Comparison of ENCODE assay signal across 28 mouse cellular contexts in genomic region chr2:121483576-121483975, GRCm38 (mm10). TPM values are rescaled to one million over a fixed set of nuclear protein-coding genes. Genes with fewer than 3 reads are reported as not detected.
DNase-seq lines count a peak whose midpoint lies in the region; ATAC-seq and TF ChIP-seq lines count a peak whose summit lies in the region.
"Had no signal": no experiment of that assay in that cellular context is flagged by ENCODE, and none has a peak within 500 bp of the region (broad histone marks: within the 10 kb centered on the region; RNA-seq: fewer than 3 reads in every experiment).

No protein-coding gene starts in this region.

- no peak overlapping the region for H3K4me2 ChIP-seq in intestine, embryonic 14.5 days (ENCODE audit: low read length)
- H3K4me2 ChIP-seq in intestine, embryonic 15.5 days (replicated peaks) = no peak overlapping the region
- H3K4me2 ChIP-seq in neural tube, embryonic 14.5 days (ENCODE audit: low read depth, low read length) = no peak overlapping the region; the same call in 1 of the 2 replicates
- no peak overlapping the region for H3K4me2 ChIP-seq in neural tube, embryonic 15.5 days
- no peak overlapping the region for H3K4me2 ChIP-seq in midbrain, embryonic 16.5 days (ENCODE audit: low read length)
- H3K4me2 ChIP-seq: embryonic facial prominence, embryonic 15.5 days; heart, embryonic 12.5 days; liver, embryonic 15.5 days; lung, embryonic 14.5 days; neural tube, embryonic 12.5 days had no signal

- H3K79me2 ChIP-seq in heart, adult 2 months (replicated peaks; ENCODE audit: control insufficient read depth, insufficient read depth, low read length) = no peaks in the 10 kb centered on the region

- H3K4me1 ChIP-seq in heart, adult 2 months (ENCODE audit: control insufficient read depth, insufficient read depth, low read length) = no peaks in the 10 kb centered on the region
- H3K4me1 ChIP-seq in intestine, embryonic 14.5 days (replicated peaks; ENCODE audit: control insufficient read depth, insufficient read depth, low read length) = no peaks in the 10 kb centered on the region
- no peaks in the 10 kb centered on the region for H3K4me1 ChIP-seq in intestine, embryonic 15.5 days (replicated peaks)
- H3K4me1 ChIP-seq in neural tube, embryonic 14.5 days (ENCODE audit: control insufficient read depth, insufficient read depth, low read length) = 0 out of 2 replicates have a peak, but pooled peaks cover 3% of the 10 kb centered on the region
- peaks cover 9% of the 10 kb centered on the region for H3K4me1 ChIP-seq in neural tube, embryonic 15.5 days
- no peaks in the 10 kb centered on the region for H3K4me1 ChIP-seq in midbrain, embryonic 16.5 days (ENCODE audit: control insufficient read depth, insufficient read depth, low read length)
- H3K4me1 ChIP-seq: embryonic facial prominence, embryonic 10.5 days; embryonic facial prominence, embryonic 15.5 days; heart, embryonic 12.5 days; liver, embryonic 15.5 days; neural tube, embryonic 12.5 days had no signal

- no peak overlapping the region for H3K4me3 ChIP-seq in heart, adult 2 months
- H3K4me3 ChIP-seq in intestine, embryonic 14.5 days (ENCODE audit: low read depth, low read length) = no peak overlapping the region
- H3K4me3 ChIP-seq in intestine, embryonic 15.5 days (replicated peaks) = no peak overlapping the region
- H3K4me3 ChIP-seq in neural tube, embryonic 14.5 days (ENCODE audit: low read depth, low read length) = no peak overlapping the region
- no peak overlapping the region for H3K4me3 ChIP-seq in neural tube, embryonic 15.5 days (replicated peaks)
- H3K4me3 ChIP-seq in midbrain, embryonic 16.5 days (ENCODE audit: low read depth, low read length) = no peak overlapping the region
- H3K4me3 ChIP-seq: embryonic facial prominence, embryonic 10.5 days; embryonic facial prominence, embryonic 15.5 days; heart, embryonic 12.5 days; liver, embryonic 15.5 days; neural tube, embryonic 12.5 days had no signal

- intact Hi-C loops in heart, adult 2 months (cut with DNase I) = no loop called here

- peak; percentile 59 for DNase-seq in heart, adult 11 months
- DNase-seq in heart, adult 2 months = no peak
- peak; percentile 48 for DNase-seq in intestine, embryonic 14.5 days (ENCODE audit: low spot score)
- no peak for DNase-seq in kidney, adult 9 months
- DNase-seq: adrenal gland, adult 2 months; adrenal gland, postnatal 36 days; cerebellum, adult 2 months; cerebellum, postnatal 14 days; gastrocnemius, postnatal 14 days; kidney, adult 2 months; kidney, postnatal 4 days; liver; lung, embryonic 14.5 days; lung, postnatal 14 days; right cerebral cortex, postnatal 14 days had no signal

- no peaks in the 10 kb centered on the region for H3K36me3 ChIP-seq in heart, adult 2 months (ENCODE audit: control insufficient read depth, insufficient read depth, low read length)
- H3K36me3 ChIP-seq in intestine, embryonic 14.5 days (ENCODE audit: control insufficient read depth, insufficient read depth, low read length) = no peaks in the 10 kb centered on the region
- H3K36me3 ChIP-seq in intestine, embryonic 15.5 days = no peaks in the 10 kb centered on the region
- no peaks in the 10 kb centered on the region for H3K36me3 ChIP-seq in neural tube, embryonic 14.5 days (ENCODE audit: control insufficient read depth, insufficient read depth, low read length)
- H3K36me3 ChIP-seq in neural tube, embryonic 15.5 days = no peaks in the 10 kb centered on the region
- H3K36me3 ChIP-seq in midbrain, embryonic 16.5 days (ENCODE audit: control insufficient read depth, insufficient read depth, low read length) = no peaks in the 10 kb centered on the region
- H3K36me3 ChIP-seq: embryonic facial prominence, embryonic 10.5 days; embryonic facial prominence, embryonic 15.5 days; heart, embryonic 12.5 days; liver, embryonic 15.5 days; neural tube, embryonic 12.5 days had no signal

- WGBS in heart, adult 2 months = 84% methylated on average over 8 of the region's 8 CpGs
- WGBS in intestine, embryonic 14.5 days = 63% methylated on average over 8 of the region's 8 CpGs
- WGBS in intestine, embryonic 15.5 days = 59% methylated on average over 8 of the region's 8 CpGs
- WGBS in neural tube, embryonic 14.5 days = 13% methylated on average over 8 of the region's 8 CpGs
- 15% methylated on average over 8 of the region's 8 CpGs for WGBS in neural tube, embryonic 15.5 days
- WGBS in midbrain, embryonic 16.5 days = 44% methylated on average over 8 of the region's 8 CpGs

- H3K27ac ChIP-seq in heart, adult 2 months = no peak overlapping the region
- no peak overlapping the region for H3K27ac ChIP-seq in intestine, embryonic 14.5 days (ENCODE audit: low read depth)
- no peak overlapping the region for H3K27ac ChIP-seq in intestine, embryonic 15.5 days
- no peak overlapping the region for H3K27ac ChIP-seq in neural tube, embryonic 14.5 days (ENCODE audit: low read depth, low read length)
- H3K27ac ChIP-seq in neural tube, embryonic 15.5 days (replicated peaks) = no peak overlapping the region
- H3K27ac ChIP-seq in midbrain, embryonic 16.5 days (ENCODE audit: low read length) = 0 out of 2 replicates have a peak overlapping the region, but pooled peaks have one; percentile 11
- H3K27ac ChIP-seq: embryonic facial prominence, embryonic 10.5 days; embryonic facial prominence, embryonic 15.5 days; kidney, postnatal 0 days; liver, embryonic 15.5 days; neural tube, embryonic 12.5 days had no signal

- H3K9ac ChIP-seq in heart, adult 2 months (ENCODE audit: low read depth, low read length) = no peak overlapping the region
- no peak overlapping the region for H3K9ac ChIP-seq in intestine, embryonic 14.5 days (ENCODE audit: low read length)
- H3K9ac ChIP-seq in intestine, embryonic 15.5 days = no peak overlapping the region
- H3K9ac ChIP-seq in neural tube, embryonic 14.5 days (replicated peaks; ENCODE audit: low read depth, low read length) = no peak overlapping the region
- no peak overlapping the region for H3K9ac ChIP-seq in neural tube, embryonic 15.5 days (replicated peaks)
- H3K9ac ChIP-seq in midbrain, embryonic 16.5 days (ENCODE audit: low read depth, low read length) = no peak overlapping the region
- H3K9ac ChIP-seq: embryonic facial prominence, embryonic 15.5 days; heart, embryonic 12.5 days; liver, embryonic 15.5 days; lung, embryonic 14.5 days; neural tube, embryonic 12.5 days had no signal

- TF ChIP-seq CTCF in heart, adult 2 months (IDR thresholded peaks at IDR 0.05) = no peak

- no peak for ATAC-seq in intestine, embryonic 14.5 days (replicated peaks; ENCODE audit: low FRiP score, low TSS enrichment, low read depth)
- ATAC-seq in intestine, embryonic 15.5 days = no peak
- ATAC-seq in neural tube, embryonic 14.5 days (ENCODE audit: low read depth) = peak; percentile 54; the same call in 1 of the 2 replicates
- ATAC-seq in neural tube, embryonic 15.5 days (ENCODE audit: low FRiP score) = no peak
- ATAC-seq in midbrain, embryonic 16.5 days = no peak
- ATAC-seq: activated CD4-positive, CD25-positive, alpha-beta regulatory T cell, adult 4 months; CD4-positive, CD25-positive, alpha-beta regulatory T cell, adult 4 months; inflammation-experienced regulatory T-cells, adult 6 months had no signal

- no peak for TF ChIP-seq EP300 in heart, adult 2 months (IDR thresholded peaks at IDR 0.05; ENCODE audit: insufficient read depth, low read depth, low read length)

- TF ChIP-seq POLR2A in heart, adult 2 months (IDR thresholded peaks at IDR 0.05; ENCODE audit: insufficient read depth, low read depth, low read length) = no peak

- H3K27me3 ChIP-seq in heart, adult 2 months (ENCODE audit: control insufficient read depth, insufficient read depth, low read length) = no peaks in the 10 kb centered on the region
- no peaks in the 10 kb centered on the region for H3K27me3 ChIP-seq in intestine, embryonic 14.5 days (replicated peaks; ENCODE audit: control insufficient read depth, insufficient read depth, low read length)
- no peaks in the 10 kb centered on the region for H3K27me3 ChIP-seq in intestine, embryonic 15.5 days (replicated peaks)
- H3K27me3 ChIP-seq in neural tube, embryonic 14.5 days (ENCODE audit: control insufficient read depth, insufficient read depth, low read length) = no peaks in the 10 kb centered on the region
- H3K27me3 ChIP-seq in neural tube, embryonic 15.5 days (replicated peaks) = no peaks in the 10 kb centered on the region
- H3K27me3 ChIP-seq in midbrain, embryonic 16.5 days (ENCODE audit: control insufficient read depth, insufficient read depth, low read depth, low read length) = no peaks in the 10 kb centered on the region
- H3K27me3 ChIP-seq: embryonic facial prominence, embryonic 15.5 days; heart, embryonic 12.5 days; liver, embryonic 15.5 days; neural tube, embryonic 12.5 days had no signal

- no peaks in the 10 kb centered on the region for H3K9me3 ChIP-seq in intestine, embryonic 14.5 days (ENCODE audit: control insufficient read depth, low read length)
- H3K9me3 ChIP-seq in intestine, embryonic 15.5 days = no peaks in the 10 kb centered on the region
- no peaks in the 10 kb centered on the region for H3K9me3 ChIP-seq in neural tube, embryonic 14.5 days (ENCODE audit: control insufficient read depth, low read length)
- no peaks in the 10 kb centered on the region for H3K9me3 ChIP-seq in neural tube, embryonic 15.5 days (replicated peaks)
- H3K9me3 ChIP-seq in midbrain, embryonic 16.5 days (replicated peaks; ENCODE audit: control insufficient read depth, low read length, poor library complexity, severe bottlenecking) = no peaks in the 10 kb centered on the region
- H3K9me3 ChIP-seq: embryonic facial prominence, embryonic 10.5 days; embryonic facial prominence, embryonic 15.5 days; heart, embryonic 12.5 days; liver, embryonic 15.5 days; neural tube, embryonic 12.5 days had no signal

RNA-seq across cellular contexts. Expression of gene Mfap1b, which starts 9.7 kb away (rescaled TPM):
- 10 to 100 TPM; 30.9 to 35.0 TPM for total RNA-seq in heart, adult 2 months (2021)
- 4.3 and 8.6 TPM in 2 replicates for polyA plus RNA-seq in heart, adult 2 months (2012; rRNA removed)
- 40.9 and 49.4 TPM in 2 replicates for polyA plus RNA-seq in intestine, embryonic 14.5 days (2014; fragmentation: Nextera tagmentation; extraction: Ambion mirVana)
- polyA plus RNA-seq in intestine, embryonic 15.5 days (2015; fragmentation: Nextera tagmentation; extraction: Ambion mirVana) = 41.5 and 42.6 TPM in 2 replicates
- 77.1 and 79.2 TPM in 2 replicates for polyA plus RNA-seq in neural tube, embryonic 14.5 days (2014; fragmentation: Nextera tagmentation; extraction: Ambion mirVana)
- polyA plus RNA-seq in neural tube, embryonic 15.5 days (2015; fragmentation: Nextera tagmentation; extraction: Ambion mirVana) = 67.8 and 71.5 TPM in 2 replicates
- polyA plus RNA-seq in midbrain, embryonic 16.5 days (2015; fragmentation: Nextera tagmentation; extraction: Ambion mirVana) = 75.4 and 80.1 TPM in 2 replicates

RNA-seq across cellular contexts. Expression of gene Mfap1a, which starts 22.9 kb away (rescaled TPM):
- 10 to 100 TPM; 30.5 to 33.1 TPM for total RNA-seq in heart, adult 2 months (2021)
- polyA plus RNA-seq in heart, adult 2 months (2012; rRNA removed) = 5.0 and 10.9 TPM in 2 replicates
- 20.0 and 23.6 TPM in 2 replicates for polyA plus RNA-seq in intestine, embryonic 14.5 days (2014; fragmentation: Nextera tagmentation; extraction: Ambion mirVana)
- 19.8 and 20.8 TPM in 2 replicates for polyA plus RNA-seq in intestine, embryonic 15.5 days (2015; fragmentation: Nextera tagmentation; extraction: Ambion mirVana)
- 28.3 and 33.0 TPM in 2 replicates for polyA plus RNA-seq in neural tube, embryonic 14.5 days (2014; fragmentation: Nextera tagmentation; extraction: Ambion mirVana)
- 27.8 and 28.8 TPM in 2 replicates for polyA plus RNA-seq in neural tube, embryonic 15.5 days (2015; fragmentation: Nextera tagmentation; extraction: Ambion mirVana)
- 29.7 and 32.2 TPM in 2 replicates for polyA plus RNA-seq in midbrain, embryonic 16.5 days (2015; fragmentation: Nextera tagmentation; extraction: Ambion mirVana)

RNA-seq across cellular contexts. Expression of gene Wdr76, which starts 22.9 kb away (rescaled TPM):
- 1 to 10 TPM; 2.9 to 3.0 TPM for total RNA-seq in heart, adult 2 months (2021)
- polyA plus RNA-seq in heart, adult 2 months (2012; rRNA removed) = 1.2 and 2.0 TPM in 2 replicates
- 9.1 and 9.9 TPM in 2 replicates for polyA plus RNA-seq in intestine, embryonic 14.5 days (2014; fragmentation: Nextera tagmentation; extraction: Ambion mirVana)
- 6.3 and 8.6 TPM in 2 replicates for polyA plus RNA-seq in intestine, embryonic 15.5 days (2015; fragmentation: Nextera tagmentation; extraction: Ambion mirVana)
- polyA plus RNA-seq in neural tube, embryonic 14.5 days (2014; fragmentation: Nextera tagmentation; extraction: Ambion mirVana) = 4.0 and 4.2 TPM in 2 replicates
- 3.4 and 5.3 TPM in 2 replicates for polyA plus RNA-seq in neural tube, embryonic 15.5 days (2015; fragmentation: Nextera tagmentation; extraction: Ambion mirVana)
- 3.2 and 4.1 TPM in 2 replicates for polyA plus RNA-seq in midbrain, embryonic 16.5 days (2015; fragmentation: Nextera tagmentation; extraction: Ambion mirVana)

RNA-seq across cellular contexts. Expression of gene Serinc4, which starts 27.0 kb away (rescaled TPM):
- total RNA-seq in heart, adult 2 months (2021) = not detected
- 0.09 and 0.21 TPM in 2 replicates for polyA plus RNA-seq in heart, adult 2 months (2012; rRNA removed)
- 0.26 and 0.70 TPM in 2 replicates for polyA plus RNA-seq in intestine, embryonic 14.5 days (2014; fragmentation: Nextera tagmentation; extraction: Ambion mirVana)
- polyA plus RNA-seq in intestine, embryonic 15.5 days (2015; fragmentation: Nextera tagmentation; extraction: Ambion mirVana) = 0.23 and 0.30 TPM in 2 replicates
- polyA plus RNA-seq in neural tube, embryonic 14.5 days (2014; fragmentation: Nextera tagmentation; extraction: Ambion mirVana) = 0.95 and 1.7 TPM in 2 replicates
- 0.63 and 0.92 TPM in 2 replicates for polyA plus RNA-seq in neural tube, embryonic 15.5 days (2015; fragmentation: Nextera tagmentation; extraction: Ambion mirVana)
- polyA plus RNA-seq in midbrain, embryonic 16.5 days (2015; fragmentation: Nextera tagmentation; extraction: Ambion mirVana) = 1.6 and 1.7 TPM in 2 replicates
- total RNA-seq: gastrocnemius, postnatal 14 days had no signal
- polyA plus RNA-seq: activated CD4-positive, CD25-positive, alpha-beta regulatory T cell, adult 4 months; liver, embryonic 15.5 days; lung, embryonic 14.5 days had no signal

RNA-seq across cellular contexts. Expression of gene Hypk, which starts 30.5 kb away (rescaled TPM):
- total RNA-seq in heart, adult 2 months (2021) = 10 to 100 TPM; 19.8 to 23.5 TPM
- 10.4 and 19.4 TPM in 2 replicates for polyA plus RNA-seq in heart, adult 2 months (2012; rRNA removed)
- polyA plus RNA-seq in intestine, embryonic 14.5 days (2014; fragmentation: Nextera tagmentation; extraction: Ambion mirVana) = 84.8 and 93.4 TPM in 2 replicates
- 88.6 and 101 TPM in 2 replicates for polyA plus RNA-seq in intestine, embryonic 15.5 days (2015; fragmentation: Nextera tagmentation; extraction: Ambion mirVana)
- 89.1 and 105 TPM in 2 replicates for polyA plus RNA-seq in neural tube, embryonic 14.5 days (2014; fragmentation: Nextera tagmentation; extraction: Ambion mirVana)
- 118 and 120 TPM in 2 replicates for polyA plus RNA-seq in neural tube, embryonic 15.5 days (2015; fragmentation: Nextera tagmentation; extraction: Ambion mirVana)
- 103 and 110 TPM in 2 replicates for polyA plus RNA-seq in midbrain, embryonic 16.5 days (2015; fragmentation: Nextera tagmentation; extraction: Ambion mirVana)

Comparison
In these comparisons a context has a peak if more than half of its experiments do, and no peak if none do; other contexts are left out.
1. DNase-seq: peak in heart, adult 11 months (single experiment) and intestine, embryonic 14.5 days (single experiment); none in heart, adult 2 months (0 of 2) and kidney, adult 9 months (single experiment).